Mouse (Mus musculus): ENCODE data around the gene Neurl1a. TPM values are rescaled to one million over a fixed set of nuclear protein-coding genes. Genes with fewer than 3 reads are reported as not detected.

Gene Neurl1a
- polyA plus RNA-seq, 1 experiment = 77.8 TPM

DNA sequence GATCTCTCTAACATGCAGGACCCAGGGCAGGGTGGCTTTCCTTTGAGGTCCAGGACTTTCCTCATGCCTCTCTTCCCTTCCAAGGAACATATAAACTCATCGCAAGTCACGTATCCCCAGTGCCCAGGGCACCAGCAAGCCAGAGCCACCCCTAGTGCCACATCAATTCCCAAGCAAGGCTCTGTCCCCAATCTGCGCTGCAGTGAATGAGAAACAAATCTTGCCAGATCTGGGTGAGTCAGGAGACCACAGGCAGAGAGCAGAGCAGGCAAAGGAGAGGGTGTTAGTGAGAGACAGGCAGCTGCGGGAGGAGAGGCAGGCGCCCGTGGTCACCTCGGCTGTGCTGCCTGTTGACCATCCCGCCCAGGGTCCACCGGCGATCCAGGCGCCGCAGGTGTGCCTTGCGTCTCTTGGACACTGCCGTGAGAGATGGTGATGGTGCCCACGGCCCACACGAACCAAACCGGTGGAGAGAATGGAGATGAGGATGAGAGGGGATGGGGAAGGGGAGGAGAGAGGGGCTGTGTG is 104.1 kb downstream of the Neurl1a start:
- no peak for DNase-seq
- WGBS = 94% methylated on average over 17 of the region's 17 CpGs
- no peak for TF ChIP-seq POLR2A (IDR thresholded peaks at IDR 0.05; ENCODE audit: borderline replicate concordance, insufficient read depth, low read length)
- TF ChIP-seq CTCF (IDR thresholded peaks at IDR 0.05; ENCODE audit: borderline replicate concordance, insufficient read depth, low read depth, low read length) = no peak

DNA sequence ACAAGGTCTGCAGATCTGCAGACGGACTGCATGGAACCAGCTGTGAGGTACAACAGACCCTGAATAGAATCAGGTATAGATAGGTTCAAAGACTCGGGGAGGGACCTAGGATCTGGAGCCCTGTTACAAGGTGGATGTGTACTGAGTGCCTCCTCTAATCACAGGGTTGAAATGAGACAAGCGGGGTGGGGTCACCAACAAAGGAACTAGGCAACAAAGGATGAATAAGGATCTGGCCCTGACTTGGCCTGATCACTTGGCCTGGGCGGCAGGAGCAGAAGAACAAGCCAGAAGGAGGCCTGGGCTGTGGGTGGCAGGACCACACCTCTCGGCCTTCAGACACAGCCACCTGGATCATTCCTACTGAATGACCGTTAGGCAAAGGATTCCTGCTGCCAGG is 107.0 kb downstream of the Neurl1a start:
- DNase-seq = no peak
- H3K4me3 ChIP-seq (replicated peaks; ENCODE audit: insufficient read depth, low read depth, low read length) = no peak overlapping the region
- peaks cover 28% of the 10 kb centered on the region for H3K4me1 ChIP-seq (ENCODE audit: control insufficient read depth, insufficient read depth, low read length)
- TF ChIP-seq CTCF (IDR thresholded peaks at IDR 0.05; ENCODE audit: borderline replicate concordance, insufficient read depth, low read depth, low read length) (no peak), POLR2A (IDR thresholded peaks at IDR 0.05; ENCODE audit: borderline replicate concordance, insufficient read depth, low read length) (no peak)
- no peaks in the 10 kb centered on the region for H3K27me3 ChIP-seq (ENCODE audit: control insufficient read depth, insufficient read depth, low read length)
- no peak overlapping the region for H3K27ac ChIP-seq (ENCODE audit: insufficient read depth, low read length)
- WGBS = 85% methylated on average over 6 of the region's 6 CpGs

More for the DNA sequence above, 104.1 kb downstream of the Neurl1a start:
- H3K4me1 ChIP-seq (ENCODE audit: control insufficient read depth, insufficient read depth, low read length) = peaks cover 53% of the 10 kb centered on the region
- no peak overlapping the region for H3K4me3 ChIP-seq (replicated peaks; ENCODE audit: insufficient read depth, low read depth, low read length)
- no peak overlapping the region for H3K27ac ChIP-seq (ENCODE audit: insufficient read depth, low read length)
- H3K27me3 ChIP-seq (ENCODE audit: control insufficient read depth, insufficient read depth, low read length) = no peaks in the 10 kb centered on the region

DNA sequence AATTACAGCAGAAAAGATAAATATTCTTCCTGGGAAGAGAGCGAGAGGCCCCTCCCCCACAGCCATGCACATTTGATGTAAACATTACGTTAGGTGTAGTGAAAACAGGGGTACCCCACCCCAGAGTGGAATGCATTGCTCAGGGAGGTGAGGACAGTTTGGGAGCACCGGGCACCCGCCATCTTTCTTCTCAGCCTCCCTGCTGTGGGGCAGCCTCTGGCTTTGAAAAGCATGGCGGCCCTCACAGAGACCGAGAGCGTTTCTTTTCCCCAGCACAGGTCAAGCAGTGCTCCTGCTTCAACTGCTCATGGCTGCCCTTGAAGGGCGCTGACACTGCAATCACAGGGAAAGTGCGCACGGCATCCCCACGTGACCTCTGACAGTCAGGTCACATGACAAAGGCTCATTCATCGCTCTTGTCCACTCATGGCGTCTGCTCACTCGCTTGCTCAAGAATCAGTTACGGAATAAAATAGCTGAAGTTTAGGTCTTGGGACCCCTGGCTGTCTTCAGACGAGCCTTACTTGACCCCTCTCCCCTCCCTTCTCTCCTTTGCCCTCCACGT is 108.3 kb downstream of the Neurl1a start:
- WGBS = 97% methylated on average over 17 of the region's 17 CpGs
- H3K27me3 ChIP-seq (ENCODE audit: control insufficient read depth, insufficient read depth, low read length) = no peaks in the 10 kb centered on the region
- no peak overlapping the region for H3K4me3 ChIP-seq (replicated peaks; ENCODE audit: insufficient read depth, low read depth, low read length)
- no peak for DNase-seq
- TF ChIP-seq POLR2A (IDR thresholded peaks at IDR 0.05; ENCODE audit: borderline replicate concordance, insufficient read depth, low read length) (no peak), CTCF (IDR thresholded peaks at IDR 0.05; ENCODE audit: borderline replicate concordance, insufficient read depth, low read depth, low read length) (no peak)
- H3K27ac ChIP-seq (ENCODE audit: insufficient read depth, low read length) = no peak overlapping the region
- peaks cover 30% of the 10 kb centered on the region for H3K4me1 ChIP-seq (ENCODE audit: control insufficient read depth, insufficient read depth, low read length)

DNA sequence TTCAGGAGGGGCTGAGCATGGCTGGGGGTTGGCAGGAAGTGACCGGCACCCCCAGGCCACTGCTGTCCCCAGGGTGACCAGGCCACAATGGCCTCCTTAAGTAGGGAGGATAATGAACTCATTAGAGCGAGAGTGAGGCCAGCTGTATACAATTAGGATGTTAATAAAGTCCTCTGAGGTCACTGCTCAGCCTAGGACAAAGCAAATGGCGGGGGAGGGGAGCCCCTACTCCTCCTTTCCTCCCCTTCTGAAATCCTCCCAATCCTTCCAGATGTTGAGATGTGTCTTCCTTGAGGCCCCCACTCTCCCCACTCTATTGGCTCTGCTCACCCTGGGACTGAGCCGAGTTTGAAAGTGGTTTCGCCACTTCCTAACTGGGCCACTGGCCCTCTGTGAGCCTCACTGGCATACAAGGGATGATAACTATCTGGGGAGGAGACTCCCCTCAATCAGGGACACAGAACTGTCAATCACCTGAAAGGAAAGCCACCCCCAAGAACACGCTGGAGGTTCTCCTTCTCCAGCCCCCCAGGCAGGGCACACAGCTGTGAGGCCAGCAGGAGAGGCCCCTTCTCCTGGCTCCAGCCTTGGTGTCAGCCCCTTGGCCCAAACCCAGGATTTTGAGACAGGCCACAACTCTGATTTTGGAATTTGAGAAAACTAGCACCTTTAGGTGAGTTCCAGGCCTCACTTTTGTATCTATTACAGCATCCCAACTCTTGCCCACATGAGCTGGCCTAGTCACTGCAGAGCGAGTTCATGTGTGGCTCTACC is 112.9 kb downstream of the Neurl1a start:
- H3K27me3 ChIP-seq (ENCODE audit: control insufficient read depth, insufficient read depth, low read length) = no peaks in the 10 kb centered on the region
- no peak for DNase-seq
- H3K4me1 ChIP-seq (ENCODE audit: control insufficient read depth, insufficient read depth, low read length) = peaks cover 35% of the 10 kb centered on the region
- no peak overlapping the region for H3K4me3 ChIP-seq (replicated peaks; ENCODE audit: insufficient read depth, low read depth, low read length)
- TF ChIP-seq CTCF (IDR thresholded peaks at IDR 0.05; ENCODE audit: borderline replicate concordance, insufficient read depth, low read depth, low read length) (no peak), POLR2A (IDR thresholded peaks at IDR 0.05; ENCODE audit: borderline replicate concordance, insufficient read depth, low read length) (no peak)
- H3K27ac ChIP-seq (ENCODE audit: insufficient read depth, low read length) = 0 out of 2 replicates have a peak overlapping the region, but pooled peaks have one; percentile 16
- WGBS = 75% methylated on average over 7 of the region's 7 CpGs

DNA sequence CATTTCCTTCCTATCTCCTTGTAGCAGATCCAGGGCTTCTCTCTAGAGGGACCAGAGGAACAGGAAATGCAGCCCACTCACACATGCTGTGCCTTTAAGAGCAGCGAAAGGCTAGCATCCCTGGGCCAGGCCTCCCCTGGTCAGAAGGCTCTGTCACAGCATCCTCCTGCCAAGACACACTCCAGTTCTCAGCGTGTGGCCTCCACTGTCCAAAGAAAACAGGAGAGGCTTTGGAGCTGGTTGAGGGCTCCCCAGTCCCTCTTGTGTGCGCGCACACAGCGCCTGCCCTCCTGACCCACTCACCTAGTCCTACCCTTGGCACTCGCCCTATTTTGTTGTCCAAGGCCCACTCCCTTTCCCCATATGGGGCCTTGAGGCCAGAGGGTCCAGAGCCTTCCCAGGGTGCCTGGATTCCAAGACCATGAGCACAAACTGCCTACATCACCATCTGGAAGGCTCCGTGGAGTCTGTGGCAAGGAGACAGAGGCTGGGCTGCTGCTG is 113.9 kb downstream of the Neurl1a start:
- 6% methylated on average over 7 of the region's 7 CpGs for WGBS
- DNase-seq = peak; percentile 85 to 89
- no peak overlapping the region for H3K27ac ChIP-seq (ENCODE audit: insufficient read depth, low read length)

DNA sequence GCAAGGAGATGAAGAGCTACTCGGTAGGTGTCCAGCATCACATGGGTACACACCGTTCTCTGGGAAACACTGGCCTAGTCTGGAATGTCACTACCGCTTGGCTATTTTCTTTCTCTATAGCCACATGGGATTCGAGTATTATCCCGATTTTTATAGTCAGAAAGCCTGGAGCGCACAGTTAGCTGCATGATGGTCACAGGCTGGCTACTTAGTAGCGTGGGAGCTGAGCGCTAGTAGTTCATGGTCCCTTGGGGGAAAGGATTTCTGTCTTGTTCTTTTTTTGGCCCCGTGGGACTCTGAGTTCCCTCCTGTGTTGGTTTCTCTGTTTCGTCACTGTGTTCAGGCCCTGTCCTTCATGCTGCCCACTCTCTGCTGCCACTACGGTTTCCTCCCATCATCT is 119.5 kb downstream of the Neurl1a start:
- H3K27me3 ChIP-seq (ENCODE audit: control insufficient read depth, insufficient read depth, low read length) = no peaks in the 10 kb centered on the region
- H3K27ac ChIP-seq (ENCODE audit: insufficient read depth, low read length) = no peak overlapping the region
- no peak for DNase-seq
- peaks cover 9% of the 10 kb centered on the region for H3K4me1 ChIP-seq (ENCODE audit: control insufficient read depth, insufficient read depth, low read length)
- H3K4me3 ChIP-seq (replicated peaks; ENCODE audit: insufficient read depth, low read depth, low read length) = no peak overlapping the region
- 91% methylated on average over 11 of the region's 11 CpGs for WGBS
- TF ChIP-seq CTCF (IDR thresholded peaks at IDR 0.05; ENCODE audit: borderline replicate concordance, insufficient read depth, low read depth, low read length) (no peak), POLR2A (IDR thresholded peaks at IDR 0.05; ENCODE audit: borderline replicate concordance, insufficient read depth, low read length) (no peak)

More for the DNA sequence above, 113.9 kb downstream of the Neurl1a start:
- Histone ChIP-seq H3K27me3 (ENCODE audit: control insufficient read depth, insufficient read depth, low read length) (no peaks in the 10 kb centered on the region), H3K4me3 (replicated peaks; ENCODE audit: insufficient read depth, low read depth, low read length) (no peak overlapping the region), H3K4me1 (ENCODE audit: control insufficient read depth, insufficient read depth, low read length) (peaks cover 35% of the 10 kb centered on the region)
- no peak for TF ChIP-seq CTCF (IDR thresholded peaks at IDR 0.05; ENCODE audit: borderline replicate concordance, insufficient read depth, low read depth, low read length)
- TF ChIP-seq POLR2A (IDR thresholded peaks at IDR 0.05; ENCODE audit: borderline replicate concordance, insufficient read depth, low read length) = no peak

DNA sequence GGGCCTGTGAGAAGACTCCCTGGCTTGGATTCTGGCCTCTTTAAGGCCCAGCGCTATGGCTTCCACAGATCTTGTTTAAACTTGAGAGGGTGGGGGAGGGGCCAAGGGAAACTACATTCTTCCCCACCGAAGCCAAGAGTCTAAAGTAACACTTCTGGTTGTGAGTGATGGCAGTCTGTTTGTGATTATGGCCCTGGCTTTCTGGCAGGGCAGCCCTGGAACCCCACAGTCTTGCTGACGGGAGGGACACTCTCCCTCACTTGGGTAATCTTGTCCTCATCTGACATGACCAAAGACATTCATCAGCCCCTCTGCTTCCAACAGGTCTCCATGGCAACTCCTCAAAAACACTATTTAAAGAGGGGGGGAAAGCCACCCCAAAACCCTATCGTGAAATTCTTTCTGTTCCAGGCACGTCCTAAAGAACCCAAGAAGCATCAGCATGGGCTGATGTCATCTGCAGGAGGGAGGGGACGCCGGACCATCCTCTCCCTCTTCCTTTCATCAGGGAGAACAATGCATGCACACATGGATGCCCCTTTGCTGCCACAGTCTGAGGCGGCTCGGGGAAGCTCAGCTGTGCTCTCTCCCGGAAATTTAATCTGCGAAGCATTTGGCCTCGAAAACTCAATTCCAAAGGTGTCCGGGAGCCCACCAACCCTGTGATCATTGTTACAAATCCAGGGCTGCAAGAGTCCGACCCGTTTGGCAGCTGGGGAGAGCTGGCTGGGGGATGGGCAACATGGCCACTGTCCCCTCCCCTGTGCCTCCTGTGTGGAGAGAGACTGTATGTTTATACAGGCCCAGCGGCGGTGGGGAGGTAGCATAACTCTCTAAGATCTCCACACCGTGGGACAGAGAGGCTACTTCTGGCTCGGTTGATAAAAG is 122.9 kb downstream of the Neurl1a start:
- DNase-seq = no peak
- WGBS = 61% methylated on average over 19 of the region's 19 CpGs
- Histone ChIP-seq H3K4me1 (ENCODE audit: control insufficient read depth, insufficient read depth, low read length) (peaks cover 30% of the 10 kb centered on the region), H3K27me3 (ENCODE audit: control insufficient read depth, insufficient read depth, low read length) (no peaks in the 10 kb centered on the region), H3K4me3 (replicated peaks; ENCODE audit: insufficient read depth, low read depth, low read length) (no peak overlapping the region), H3K27ac (ENCODE audit: insufficient read depth, low read length) (no peak overlapping the region)
- no peak for TF ChIP-seq CTCF (IDR thresholded peaks at IDR 0.05; ENCODE audit: borderline replicate concordance, insufficient read depth, low read depth, low read length)
- no peak for TF ChIP-seq POLR2A (IDR thresholded peaks at IDR 0.05; ENCODE audit: borderline replicate concordance, insufficient read depth, low read length)
